Mouse (Mus musculus) kidney, embryonic 16.5 days (tissue): Measurements from ENCODE around the gene Cd80. TPM values are rescaled to one million over a fixed set of nuclear protein-coding genes. Genes with fewer than 3 reads are reported as not detected.

Source experiments
- polyA plus RNA-seq: library from polyadenylated mRNA; unstranded; fragments of >200 nt; fragmentation: Nextera tagmentation; extraction: Ambion mirVana; gene quantifications from 2 replicates; pipeline ENCODE4 v1.2.1, GENCODE M21; 2015

Gene Cd80
- polyA plus RNA-seq, 1 experiment from 2014 or later: 0.32 TPM

Other genes with a start within 250 kb of the Cd80 start
- 0.39 and 0.46 TPM in 2 replicates for gene Nr1i2, start 160.7 kb upstream of the Cd80 start, polyA plus RNA-seq
- gene Maats1, start 113.4 kb upstream of the Cd80 start, polyA plus RNA-seq: 0.08 and 0.26 TPM in 2 replicates
- 147 and 149 TPM in 2 replicates for gene Cox17, start 108.6 kb upstream of the Cd80 start, polyA plus RNA-seq
- gene Gm21987, start 108.5 kb upstream of the Cd80 start, polyA plus RNA-seq: not detected in 2 replicates
- gene Popdc2, start 93.4 kb upstream of the Cd80 start, polyA plus RNA-seq: 0.54 and 6.7 TPM in 2 replicates
- 9.4 and 10.0 TPM in 2 replicates for gene Pla1a, start 22.4 kb upstream of the Cd80 start, polyA plus RNA-seq
- gene Adprh, start 2.9 kb upstream of the Cd80 start, polyA plus RNA-seq: 94.3 and 102 TPM in 2 replicates
- gene Timmdc1, start 67.1 kb downstream of the Cd80 start, polyA plus RNA-seq: 29.7 and 34.4 TPM in 2 replicates
- gene Poglut1, start 94.7 kb downstream of the Cd80 start, polyA plus RNA-seq: 62.2 and 62.9 TPM in 2 replicates
- 133 and 139 TPM in 2 replicates for gene Tmem39a, start 103.1 kb downstream of the Cd80 start, polyA plus RNA-seq